Mouse (Mus musculus) right cerebral cortex, postnatal 10 days (tissue): ENCODE results near the gene Osbpl2.

ENCODE experiments used
- DNase-seq, 2 experiments: peaks; one replicate each; pipeline ENCODE4 v3.0.0; 2021; ENCODE audit warnings: low spot score in 2 of 2

The Osbpl2 gene

GRCm38 (mm10) chr2:180118661-180119438 lies at the start of gene Osbpl2:
Osbpl2 (plus strand) TSS chr2:180119306.
- peak; percentile 100 for DNase-seq

GRCm38 (mm10) chr2:180069770-180070480 lies 49.2 kb upstream of the Osbpl2 start:
- no peak for DNase-seq

DNA sequence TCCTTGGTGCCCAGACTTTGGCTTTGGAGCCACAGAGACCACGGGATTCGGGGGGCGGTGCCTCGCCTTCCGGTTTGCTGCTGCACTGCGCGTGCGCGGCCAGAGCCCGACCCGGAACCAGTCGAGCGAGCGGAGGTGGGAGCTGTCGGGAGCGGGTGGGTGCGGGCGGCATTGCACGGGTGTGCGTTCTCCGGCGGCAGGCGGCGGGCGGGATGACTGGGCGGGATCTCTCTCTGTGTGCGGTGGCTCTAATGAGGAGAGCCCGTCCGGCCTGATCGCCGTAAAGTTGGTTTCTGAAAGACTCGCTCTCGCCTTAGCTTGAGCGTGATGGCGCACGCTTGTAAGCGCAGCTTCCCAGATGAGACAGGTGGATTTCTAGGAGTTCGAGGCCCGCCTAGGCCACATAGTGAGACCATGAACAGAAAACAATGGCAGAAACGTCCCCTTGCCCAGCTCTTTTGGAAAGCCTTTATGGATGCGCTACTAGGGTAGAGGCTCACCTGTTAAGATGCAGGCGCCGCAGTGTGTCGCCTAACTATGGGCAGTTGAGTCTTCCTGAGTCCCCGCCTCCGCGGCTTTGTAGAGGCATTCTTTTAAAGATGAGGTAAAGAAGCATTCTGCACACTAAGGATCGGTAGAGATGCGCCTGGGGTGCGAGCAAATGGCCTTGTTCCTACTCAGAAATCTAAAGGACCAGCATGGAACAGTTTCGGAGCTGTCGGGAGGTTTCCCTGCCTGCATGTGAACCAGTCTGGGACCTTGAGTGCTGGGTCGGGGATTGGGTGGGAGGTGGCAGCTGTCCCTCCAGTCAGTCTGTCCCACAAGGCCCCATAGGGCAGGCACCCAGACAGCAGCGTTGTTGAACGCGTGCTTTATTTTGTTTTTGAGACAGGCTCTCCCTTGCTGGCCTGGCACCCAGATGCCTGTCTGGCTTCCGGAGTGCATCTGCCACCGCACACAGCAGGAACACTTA lies 48.3 kb upstream of the Osbpl2 start, which contains the start of gene Mtg2:
Mtg2 (plus strand) TSS at position 108 of the 973 bp plus-strand sequence.
- peak; percentile 96 to 98 for DNase-seq

DNA sequence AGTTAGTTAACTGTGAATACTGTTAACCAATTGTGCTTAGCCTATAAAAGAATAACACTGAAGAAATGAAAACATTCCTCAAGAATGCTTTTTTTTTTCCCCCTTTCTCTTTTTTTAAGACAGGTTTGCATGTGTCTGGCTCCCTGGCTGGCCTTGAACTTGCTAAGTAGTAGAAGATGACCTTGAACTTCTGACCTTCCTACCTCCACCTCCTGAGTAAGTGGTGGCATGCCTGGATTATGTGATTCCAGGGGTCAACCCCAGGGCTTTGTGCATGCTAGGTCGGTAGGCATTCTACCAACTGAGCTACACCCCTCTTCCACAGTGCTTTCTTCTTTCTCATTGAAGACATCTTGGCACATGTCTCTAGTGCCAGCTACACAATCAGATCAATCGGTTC lies 47.4 kb upstream of the Osbpl2 start:
- DNase-seq, result no peak

DNA sequence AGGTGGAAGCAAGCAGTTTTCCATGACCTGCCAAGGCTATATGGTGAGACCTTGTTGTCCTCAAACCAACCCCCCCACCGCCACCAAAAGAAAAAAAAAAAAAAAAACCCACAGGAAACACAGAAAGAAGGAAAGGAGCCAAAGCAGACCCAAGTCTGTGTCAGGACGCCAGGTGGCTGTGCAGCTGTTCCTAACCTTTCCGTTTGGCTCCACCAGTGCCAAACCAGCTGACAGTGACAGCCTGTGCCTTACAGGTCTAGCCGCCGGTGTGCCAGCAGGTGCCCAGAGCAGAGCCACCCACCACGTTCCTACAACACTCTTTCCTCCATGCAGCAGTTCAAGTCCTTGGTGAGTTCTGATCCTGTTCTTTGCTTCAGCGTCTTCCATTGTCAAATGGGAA lies 46.2 kb upstream of the Osbpl2 start:
- no peak for DNase-seq

DNA sequence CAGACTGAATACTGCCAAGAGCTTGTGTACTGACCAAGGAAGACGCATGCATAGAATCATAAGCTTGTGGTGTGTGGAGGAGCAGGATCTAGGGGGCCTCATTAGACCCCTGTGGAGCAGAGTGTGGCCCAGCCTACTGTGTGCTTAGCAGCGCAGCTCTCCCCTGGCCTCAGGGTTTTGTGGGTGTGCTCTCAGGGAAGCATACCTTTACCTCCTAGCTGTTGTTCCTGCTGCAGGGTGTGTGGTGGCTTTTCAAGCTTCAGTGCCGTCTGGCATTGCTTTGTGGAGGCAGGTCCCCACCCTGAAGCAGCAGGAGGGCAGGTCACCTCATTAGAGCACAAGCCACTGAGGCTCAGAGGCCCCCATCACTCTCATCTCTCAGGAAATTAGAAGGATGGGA lies 41.5 kb upstream of the Osbpl2 start:
- DNase-seq, result no peak

GRCm38 (mm10) chr2:180080680-180081079 lies 38.4 kb upstream of the Osbpl2 start:
- no peak for DNase-seq

- DNase-seq, result no peak
These were observed 36.0 kb upstream of the Osbpl2 start for GRCm38 (mm10) chr2:180083063-180083462.

GRCm38 (mm10) chr2:180084565-180084964 lies 34.5 kb upstream of the Osbpl2 start:
- no peak for DNase-seq

DNA sequence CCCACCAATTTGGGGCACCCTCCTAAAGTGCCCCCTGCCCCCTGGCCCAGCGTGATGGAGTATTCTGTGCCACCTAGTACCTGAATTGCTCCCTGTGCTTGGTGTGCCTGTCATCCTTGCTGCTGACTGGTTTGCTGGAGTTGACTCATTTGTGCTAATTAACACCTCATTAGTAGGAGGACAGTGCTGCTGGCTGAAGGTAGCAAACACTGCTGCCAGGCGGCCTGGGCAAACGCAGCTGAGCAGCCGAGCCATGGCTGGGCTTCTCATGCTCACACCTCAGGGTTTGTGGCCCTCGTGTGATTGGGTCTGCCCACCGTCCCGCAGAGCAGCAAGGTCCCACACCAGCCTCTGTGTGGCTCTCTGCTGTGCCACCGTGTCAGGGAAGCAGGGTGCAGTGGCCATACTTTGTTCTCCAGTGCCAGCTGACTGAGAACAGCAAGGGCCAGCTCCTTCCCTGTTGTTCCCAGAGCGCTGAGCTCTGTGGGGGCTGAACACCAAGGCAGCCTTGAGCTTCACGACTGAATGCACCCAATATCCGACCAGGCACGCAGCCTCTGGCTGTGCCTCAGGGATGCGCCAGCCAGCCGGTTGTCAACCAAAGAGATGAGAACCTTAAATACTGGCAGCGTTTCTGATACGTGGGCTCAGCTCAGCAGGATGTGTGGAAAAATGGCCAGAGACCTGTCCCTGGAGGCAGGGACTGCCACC lies 33.0 kb upstream of the Osbpl2 start:
- DNase-seq, result no peak

GRCm38 (mm10) chr2:180086637-180087027 lies 32.5 kb upstream of the Osbpl2 start:
- DNase-seq, result no peak

DNA sequence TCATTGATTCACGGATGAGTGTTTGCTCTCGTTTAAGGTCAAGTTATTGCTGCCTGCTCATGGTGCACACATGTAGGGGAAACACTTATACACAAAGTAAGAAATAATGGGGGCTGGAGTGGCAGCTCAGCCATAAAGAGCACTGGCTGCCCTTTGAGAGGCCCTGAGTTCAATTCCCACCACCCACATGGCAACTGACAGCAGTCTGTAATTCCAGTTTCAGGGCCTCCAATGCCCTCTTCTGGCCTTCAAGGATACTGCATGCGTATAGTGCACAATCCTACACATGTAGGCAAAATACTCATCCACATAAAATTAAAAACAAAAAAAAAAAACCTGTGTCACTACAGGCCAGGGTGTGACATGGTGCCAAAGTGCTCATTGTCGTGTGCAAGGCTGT lies 31.6 kb upstream of the Osbpl2 start:
- DNase-seq, result no peak

DNA sequence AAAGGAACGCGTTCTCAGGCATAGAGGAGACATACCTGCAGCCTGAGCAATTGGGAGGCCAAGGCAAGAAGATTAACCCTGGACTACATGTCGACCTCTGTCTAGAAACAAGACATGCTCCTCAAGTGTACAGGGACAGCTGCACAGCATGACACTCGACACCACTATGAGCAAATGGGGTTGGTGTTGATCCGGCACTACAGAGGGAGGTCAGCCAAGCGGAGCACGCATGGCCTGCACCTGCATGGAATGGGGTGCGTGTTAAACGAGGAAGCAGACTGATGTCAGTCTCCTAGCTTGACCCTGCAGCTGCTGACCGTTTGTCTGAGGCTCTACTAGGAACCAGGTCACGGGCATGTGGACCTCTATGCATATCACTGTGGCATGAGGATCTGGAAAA lies 28.8 kb upstream of the Osbpl2 start:
- no peak for DNase-seq

DNA sequence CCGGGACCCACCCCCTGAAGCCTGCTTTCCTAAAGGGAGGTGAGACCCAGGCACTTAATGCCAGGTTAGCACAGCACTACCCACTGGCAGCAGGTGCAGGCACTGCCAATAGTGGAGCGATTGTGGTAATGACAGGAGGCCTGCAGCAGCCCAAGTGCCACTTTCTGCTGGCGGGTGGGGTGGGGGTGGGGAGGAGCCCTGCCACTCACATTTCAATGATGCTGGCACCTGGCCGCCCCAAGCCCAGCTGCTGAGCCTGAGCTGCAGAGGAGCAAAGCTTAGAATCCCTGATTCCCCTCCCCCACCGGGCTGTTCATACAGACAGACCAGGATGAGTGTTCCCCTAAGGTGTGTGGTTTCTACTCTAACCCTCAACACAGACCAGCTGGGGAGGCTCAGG lies 23.4 kb upstream of the Osbpl2 start:
- DNase-seq, result no peak

DNA sequence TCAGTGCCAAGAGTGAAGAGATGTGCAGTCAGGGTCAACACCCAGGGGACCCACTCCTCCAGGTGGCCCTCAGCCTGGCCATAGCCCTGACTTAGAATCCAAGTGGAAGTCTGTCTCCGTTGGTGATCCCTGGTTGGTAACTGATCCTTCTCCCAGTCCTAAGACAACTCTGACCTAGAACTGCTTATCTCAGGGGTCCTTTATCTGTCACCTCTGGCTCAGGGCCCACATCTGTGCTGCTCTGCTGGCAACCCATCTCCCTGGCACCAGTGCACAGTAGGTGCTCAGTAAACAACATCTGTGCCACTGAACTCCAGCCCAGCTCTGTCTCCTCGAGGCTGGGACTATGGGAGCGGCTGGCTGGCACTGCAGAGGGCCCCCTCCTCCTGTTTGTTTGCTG lies 21.5 kb upstream of the Osbpl2 start:
- DNase-seq, result peak in 1 of 2 experiments; percentile 27

GRCm38 (mm10) chr2:180098167-180098566 lies 20.9 kb upstream of the Osbpl2 start:
- no peak for DNase-seq

DNA sequence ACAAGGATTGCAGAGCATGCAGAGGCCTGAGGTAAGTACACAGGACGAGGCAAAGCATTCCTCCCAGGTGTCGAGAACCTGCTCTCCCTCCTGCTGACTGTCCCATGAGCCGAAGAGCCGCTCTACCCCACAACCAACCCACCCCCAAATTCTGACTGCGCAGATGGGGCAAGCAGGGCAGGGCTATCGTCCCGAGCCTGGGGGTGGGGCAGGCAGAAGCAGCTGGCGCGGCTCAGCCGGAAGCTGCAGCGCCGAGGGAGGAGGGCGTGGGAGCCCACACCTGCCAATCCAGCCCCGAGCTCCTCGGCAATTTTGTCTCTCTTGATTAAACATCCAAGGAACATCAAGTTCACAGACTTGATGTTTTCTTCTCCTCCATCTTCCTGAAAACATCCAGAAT lies 19.6 kb upstream of the Osbpl2 start:
- DNase-seq, result no peak

DNA sequence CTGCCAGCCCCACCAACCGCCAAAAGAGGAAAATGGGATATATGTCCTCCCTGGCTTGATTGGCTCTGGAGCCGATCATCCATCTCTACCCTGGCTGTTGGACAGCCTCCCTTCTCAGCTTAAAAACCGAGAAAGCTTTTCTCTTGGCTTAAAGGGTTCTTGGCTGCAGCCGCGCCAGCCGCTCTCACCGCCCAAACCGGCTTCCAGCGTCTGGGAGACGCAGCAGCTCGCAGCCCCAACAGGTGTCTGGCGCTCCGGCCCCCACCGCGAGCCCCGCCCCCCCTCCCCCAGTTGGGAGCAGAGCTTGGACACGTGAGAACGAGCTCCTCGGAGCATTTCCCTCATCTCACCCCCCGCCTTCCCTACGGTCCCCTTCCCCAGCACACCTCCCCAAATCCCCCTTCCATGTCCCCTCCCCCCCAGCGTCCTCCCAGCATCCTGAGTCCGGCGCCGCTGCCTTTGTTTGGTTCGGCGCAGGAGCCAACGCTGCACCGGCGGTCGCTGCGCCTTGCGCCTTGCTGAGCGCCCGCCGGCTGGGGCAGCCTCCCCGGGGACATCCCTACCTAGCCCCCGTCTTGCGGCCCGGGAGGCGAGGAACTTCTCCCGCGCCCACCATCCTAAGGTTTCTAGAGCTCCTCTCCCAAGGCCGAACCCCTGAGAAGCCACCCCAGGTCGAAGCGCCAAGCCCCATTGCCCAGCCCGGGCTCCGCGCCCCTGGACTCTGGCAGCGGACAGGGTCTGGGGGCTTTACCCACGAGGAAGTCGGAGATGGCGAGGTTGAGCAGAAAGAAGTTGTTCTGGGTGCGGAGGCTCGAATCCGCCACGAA lies 15.7 kb upstream of the Osbpl2 start:
- peak; percentile 69 to 72 for DNase-seq

DNA sequence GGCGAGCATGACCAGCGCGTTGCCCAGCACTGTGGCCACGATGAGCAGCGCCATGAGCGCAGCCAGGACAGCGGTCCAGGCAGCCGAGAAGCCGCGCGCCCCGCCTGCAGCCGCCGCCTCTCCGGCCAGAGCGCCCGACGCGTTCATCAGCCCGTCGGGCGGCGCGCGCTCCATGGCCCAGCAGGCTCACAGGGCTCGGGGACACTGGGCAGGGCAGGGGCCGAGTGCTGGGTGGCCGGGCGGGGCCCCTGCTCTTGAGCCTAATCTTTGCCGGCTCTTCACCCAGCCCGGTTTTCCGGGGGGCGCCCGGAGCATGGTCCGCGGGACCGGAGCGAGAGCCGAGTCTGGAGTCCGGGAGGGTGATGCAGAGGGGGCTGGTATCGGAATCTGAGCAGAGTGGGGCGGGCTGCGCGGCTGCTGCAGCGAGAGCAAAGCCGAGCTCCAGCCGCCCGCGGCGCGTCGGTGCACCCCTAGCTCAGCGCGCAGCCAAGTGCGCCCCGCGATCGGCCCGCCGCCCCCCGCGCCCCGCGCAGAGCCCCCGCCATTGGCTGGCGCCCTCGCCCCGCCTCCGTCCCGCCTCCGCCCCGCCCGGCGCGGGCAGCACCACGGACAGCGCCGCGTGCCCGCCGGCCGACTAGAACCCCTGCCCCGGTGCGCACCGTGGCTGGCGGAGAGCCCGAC lies 15.0 kb upstream of the Osbpl2 start, which contains the start of gene Hrh3:
Hrh3 (minus strand) TSS at position 511 of the 681 bp plus-strand sequence.
- peak; percentile 71 to 78 for DNase-seq
